Mouse (Mus musculus): Measurements from ENCODE around the gene Prss8.

DNA sequence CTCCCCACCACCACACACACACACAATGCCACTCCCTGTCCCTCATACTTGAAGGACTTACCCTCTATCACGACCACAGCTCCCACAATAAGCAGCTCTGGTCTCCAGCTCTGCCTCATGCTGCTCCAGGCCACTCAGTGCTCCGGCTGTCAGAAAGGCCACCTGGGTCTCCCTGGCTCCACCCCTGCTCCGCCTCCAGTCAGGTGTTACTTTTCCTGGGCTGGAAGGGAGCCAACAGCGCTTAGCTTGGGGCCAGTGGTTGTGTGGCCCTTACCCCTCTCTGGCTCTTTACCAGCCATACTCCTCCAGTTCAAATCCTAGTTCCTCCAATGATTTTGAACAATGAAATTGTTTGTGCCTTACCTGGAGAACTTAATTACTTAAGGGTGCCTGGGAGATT, 39.1 kb downstream of the Prss8 start, which contains the start of gene Prss53:
- TF ChIP-seq POLR2A (IDR thresholded peaks at IDR 0.05; ENCODE audit: control insufficient read depth, extremely low read depth, insufficient read depth, low read length, poor library complexity) (no peak), CTCF (IDR thresholded peaks at IDR 0.05; ENCODE audit: borderline replicate concordance, control insufficient read depth, extremely low read depth, insufficient read depth, low read length, poor library complexity) (no peak)

Data from thymus, adult 2 months (tissue).